Mouse (Mus musculus): ENCODE data around the gene Lss. TPM values are rescaled to one million over a fixed set of nuclear protein-coding genes. Genes with fewer than 3 reads are reported as not detected.
A peak's percentile ranks its signal among the peaks of the same experiment; 100 is the strongest.

Lss gene
- polyA plus RNA-seq, 1 experiment from 2014 or later: 49.1 TPM

DNA sequence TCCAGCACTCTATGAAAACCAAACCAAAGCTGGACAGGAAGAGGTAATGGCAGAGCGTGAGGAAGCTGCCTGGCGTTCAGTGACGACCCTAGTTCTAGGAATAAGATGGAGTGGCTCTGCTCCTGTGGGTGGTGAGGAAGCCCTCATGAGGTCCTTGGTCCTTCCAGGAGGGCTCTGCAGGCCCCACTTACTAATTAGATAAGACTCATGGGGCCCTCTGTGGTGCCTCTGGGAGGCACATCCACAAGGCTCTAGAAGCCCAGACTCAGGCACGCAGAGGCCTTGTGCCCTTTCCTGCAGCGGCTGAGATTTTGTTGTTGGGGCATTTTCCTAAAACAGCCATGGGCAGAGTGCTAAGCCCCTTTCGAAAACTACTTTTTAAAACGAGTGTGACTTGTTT is 25.5 kb upstream of the Lss start:
- ATAC-seq (ENCODE audit: insufficient read depth, low FRiP score): no peak
- H3K4me2 ChIP-seq (ENCODE audit: low read depth, low read length): no peak overlapping the region
- peaks cover 20% of the 10 kb centered on the region for H3K36me3 ChIP-seq (ENCODE audit: control insufficient read depth, insufficient read depth, low read length)
- H3K27me3 ChIP-seq (ENCODE audit: control insufficient read depth, insufficient read depth, low read length): no peaks in the 10 kb centered on the region
- H3K9me3 ChIP-seq (replicated peaks; ENCODE audit: control insufficient read depth, low read length): no peaks in the 10 kb centered on the region
- H3K27ac ChIP-seq (ENCODE audit: low read length): no peak overlapping the region
- no peak overlapping the region for H3K4me3 ChIP-seq (replicated peaks; ENCODE audit: low read length)
- no peaks in the 10 kb centered on the region for H3K4me1 ChIP-seq (ENCODE audit: control insufficient read depth, insufficient read depth, low read length)
- 88% methylated on average over 7 of the region's 7 CpGs for WGBS
- H3K9ac ChIP-seq (ENCODE audit: low read length): no peak overlapping the region

DNA sequence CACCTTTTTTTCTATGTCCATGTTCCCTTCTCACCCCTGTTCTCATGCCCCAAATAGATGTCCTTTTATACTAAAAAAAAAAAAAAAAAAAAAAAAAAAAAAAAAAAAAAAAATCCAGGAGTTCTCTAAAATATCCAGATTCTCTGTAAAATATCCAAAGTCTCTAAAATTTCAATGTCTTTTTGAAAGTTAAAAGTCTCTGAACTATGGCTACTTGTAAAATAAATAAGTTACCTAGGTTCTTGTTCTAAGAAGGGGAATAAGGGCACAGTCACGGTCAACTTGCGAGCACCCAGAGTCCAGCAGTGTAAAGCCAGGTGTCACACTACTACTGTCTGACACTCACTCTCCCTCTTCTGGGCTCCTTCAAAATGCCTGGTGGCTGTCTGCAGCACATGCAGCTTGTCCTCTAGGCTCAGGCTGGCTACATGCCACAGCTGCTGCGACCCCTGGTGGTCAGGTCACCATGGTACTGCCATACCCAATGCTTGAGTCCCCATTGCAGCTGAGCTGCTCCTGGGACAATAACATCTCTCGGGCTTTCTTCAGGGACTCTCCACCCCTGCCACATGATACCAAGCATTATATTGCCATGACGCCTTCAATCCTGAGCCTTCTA is 18.3 kb upstream of the Lss start:
- 42% methylated on average over 5 of the region's 5 CpGs for WGBS
- no peak overlapping the region for H3K4me3 ChIP-seq (replicated peaks; ENCODE audit: low read length)
- ATAC-seq (ENCODE audit: insufficient read depth, low FRiP score): peak; percentile 69
- no peaks in the 10 kb centered on the region for H3K27me3 ChIP-seq (ENCODE audit: control insufficient read depth, insufficient read depth, low read length)
- H3K27ac ChIP-seq (ENCODE audit: low read length): no peak overlapping the region
- peaks cover 11% of the 10 kb centered on the region; the same call in 1 of the 2 replicates for H3K36me3 ChIP-seq (ENCODE audit: control insufficient read depth, insufficient read depth, low read length)
- peaks cover 7% of the 10 kb centered on the region; the same call in 1 of the 2 replicates for H3K9me3 ChIP-seq (replicated peaks; ENCODE audit: control insufficient read depth, low read length)
- no peaks in the 10 kb centered on the region for H3K4me1 ChIP-seq (ENCODE audit: control insufficient read depth, insufficient read depth, low read length)
- H3K9ac ChIP-seq (ENCODE audit: low read length): no peak overlapping the region
- H3K4me2 ChIP-seq (ENCODE audit: low read depth, low read length): no peak overlapping the region

DNA sequence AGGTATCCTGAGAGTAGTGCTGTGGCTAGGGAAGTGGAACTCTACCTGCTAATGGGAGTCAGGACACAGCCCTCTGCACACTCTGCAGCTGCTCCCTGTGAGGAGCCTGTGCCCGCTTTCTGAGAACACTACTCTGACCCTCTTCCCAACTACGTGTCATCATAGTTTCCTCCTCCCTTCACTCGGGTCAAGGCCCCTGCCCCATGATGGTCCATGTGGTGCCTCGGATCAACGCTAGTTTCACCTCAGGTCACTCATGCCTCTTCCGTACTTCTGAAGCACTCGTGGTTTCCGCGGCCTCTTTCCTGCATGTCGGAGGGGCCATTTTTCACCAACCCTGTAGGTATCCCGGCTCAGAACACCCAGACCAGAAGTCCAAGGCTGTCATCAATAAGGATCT is 466 bp upstream of the Lss start:
- no peaks in the 10 kb centered on the region for H3K36me3 ChIP-seq (ENCODE audit: control insufficient read depth, insufficient read depth, low read length)
- ATAC-seq (ENCODE audit: insufficient read depth, low FRiP score): no peak
- peak overlapping the region; percentile 61 for H3K4me3 ChIP-seq (replicated peaks; ENCODE audit: low read length)
- H3K9ac ChIP-seq (ENCODE audit: low read length): peak overlapping the region; percentile 81
- WGBS: 0% methylated on average over 11 of the region's 11 CpGs
- H3K9me3 ChIP-seq (replicated peaks; ENCODE audit: control insufficient read depth, low read length): no peaks in the 10 kb centered on the region
- no peak overlapping the region for H3K27ac ChIP-seq (ENCODE audit: low read length)
- peak overlapping the region; percentile 66 for H3K4me2 ChIP-seq (ENCODE audit: low read depth, low read length)
- H3K27me3 ChIP-seq (ENCODE audit: control insufficient read depth, insufficient read depth, low read length): no peaks in the 10 kb centered on the region
- H3K4me1 ChIP-seq (ENCODE audit: control insufficient read depth, insufficient read depth, low read length): peaks cover 10% of the 10 kb centered on the region; the same call in 1 of the 2 replicates

DNA sequence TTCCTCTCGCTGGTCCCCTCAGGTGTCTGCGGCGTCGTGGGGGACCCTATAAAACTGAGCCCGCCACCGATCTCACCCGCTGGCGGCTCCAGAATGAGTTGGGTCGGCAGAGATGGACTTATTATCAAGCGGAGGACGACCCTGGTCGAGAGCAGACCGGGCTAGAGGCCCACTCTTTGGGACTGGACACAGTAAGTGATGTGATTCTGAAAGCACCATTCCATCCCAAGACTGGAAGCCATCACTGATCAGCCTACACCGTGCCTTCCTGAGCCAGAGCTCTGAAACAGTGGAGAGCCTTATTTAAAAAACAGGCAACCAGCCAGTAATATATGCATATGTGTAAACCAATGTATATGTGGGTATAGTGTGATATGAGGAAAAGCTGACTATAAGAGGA is 440 bp downstream of the Lss start:
- H3K27me3 ChIP-seq (ENCODE audit: control insufficient read depth, insufficient read depth, low read length): no peaks in the 10 kb centered on the region
- H3K36me3 ChIP-seq (ENCODE audit: control insufficient read depth, insufficient read depth, low read length): no peaks in the 10 kb centered on the region
- H3K9me3 ChIP-seq (replicated peaks; ENCODE audit: control insufficient read depth, low read length): no peaks in the 10 kb centered on the region
- peak overlapping the region; percentile 66 for H3K4me2 ChIP-seq (ENCODE audit: low read depth, low read length)
- peaks cover 10% of the 10 kb centered on the region; the same call in 1 of the 2 replicates for H3K4me1 ChIP-seq (ENCODE audit: control insufficient read depth, insufficient read depth, low read length)
- ATAC-seq (ENCODE audit: insufficient read depth, low FRiP score): no peak
- H3K9ac ChIP-seq (ENCODE audit: low read length): peak overlapping the region; percentile 81
- peak overlapping the region; percentile 61 for H3K4me3 ChIP-seq (replicated peaks; ENCODE audit: low read length)
- H3K27ac ChIP-seq (ENCODE audit: low read length): peak overlapping the region; percentile 79
- under 1% methylated on average over 14 of the region's 14 CpGs for WGBS

DNA sequence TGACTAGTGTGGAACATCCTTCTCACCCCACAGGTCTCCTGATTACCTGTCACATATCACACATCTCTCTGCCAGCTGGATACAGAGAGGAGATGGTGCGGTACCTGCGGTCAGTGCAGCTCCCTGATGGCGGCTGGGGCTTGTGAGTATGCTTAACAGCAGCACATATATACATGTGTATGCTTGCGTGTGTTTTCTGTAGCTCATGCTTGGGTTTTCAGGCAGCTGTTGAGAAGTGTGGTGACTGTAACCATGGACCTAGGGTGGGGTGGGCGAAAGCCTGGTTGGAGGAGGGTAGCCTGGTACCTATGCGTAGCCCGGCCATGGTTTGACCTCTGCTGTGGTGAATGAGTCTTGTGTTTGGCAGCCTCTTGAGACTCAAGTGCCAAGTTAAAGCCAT is 4.1 kb downstream of the Lss start:
- H3K4me1 ChIP-seq (ENCODE audit: control insufficient read depth, insufficient read depth, low read length): peaks cover 9% of the 10 kb centered on the region; the same call in 1 of the 2 replicates
- no peak overlapping the region for H3K27ac ChIP-seq (ENCODE audit: low read length)
- H3K36me3 ChIP-seq (ENCODE audit: control insufficient read depth, insufficient read depth, low read length): peaks cover 11% of the 10 kb centered on the region; the same call in 1 of the 2 replicates
- H3K4me3 ChIP-seq (replicated peaks; ENCODE audit: low read length): no peak overlapping the region
- no peak for ATAC-seq (ENCODE audit: insufficient read depth, low FRiP score)
- no peak overlapping the region for H3K4me2 ChIP-seq (ENCODE audit: low read depth, low read length)
- H3K27me3 ChIP-seq (ENCODE audit: control insufficient read depth, insufficient read depth, low read length): no peaks in the 10 kb centered on the region
- no peak overlapping the region for H3K9ac ChIP-seq (ENCODE audit: low read length)
- 93% methylated on average over 7 of the region's 7 CpGs for WGBS
- no peaks in the 10 kb centered on the region for H3K9me3 ChIP-seq (replicated peaks; ENCODE audit: control insufficient read depth, low read length)

DNA sequence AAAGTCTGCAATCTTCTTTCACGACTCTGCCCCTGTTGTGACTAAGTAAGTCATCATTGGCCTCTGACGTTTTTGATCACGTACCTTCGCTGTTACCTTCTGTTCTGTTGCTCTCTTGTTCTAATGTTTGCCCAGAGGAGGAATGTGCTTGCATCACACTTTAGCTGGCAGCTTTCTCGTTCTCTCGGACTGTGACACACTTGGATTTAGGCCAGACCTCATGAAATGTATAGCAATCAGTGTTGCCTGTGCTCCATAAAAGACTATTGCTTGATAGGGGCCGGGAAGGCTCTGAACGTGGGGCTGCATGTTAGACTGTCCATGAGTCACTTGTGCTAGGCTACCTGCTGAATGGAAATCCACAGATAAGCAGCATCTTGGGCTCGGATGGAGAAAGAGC is 6.2 kb downstream of the Lss start:
- peaks cover 18% of the 10 kb centered on the region for H3K36me3 ChIP-seq (ENCODE audit: control insufficient read depth, insufficient read depth, low read length)
- 73% methylated on average over 9 of the region's 9 CpGs for WGBS
- no peak overlapping the region for H3K4me3 ChIP-seq (replicated peaks; ENCODE audit: low read length)

DNA sequence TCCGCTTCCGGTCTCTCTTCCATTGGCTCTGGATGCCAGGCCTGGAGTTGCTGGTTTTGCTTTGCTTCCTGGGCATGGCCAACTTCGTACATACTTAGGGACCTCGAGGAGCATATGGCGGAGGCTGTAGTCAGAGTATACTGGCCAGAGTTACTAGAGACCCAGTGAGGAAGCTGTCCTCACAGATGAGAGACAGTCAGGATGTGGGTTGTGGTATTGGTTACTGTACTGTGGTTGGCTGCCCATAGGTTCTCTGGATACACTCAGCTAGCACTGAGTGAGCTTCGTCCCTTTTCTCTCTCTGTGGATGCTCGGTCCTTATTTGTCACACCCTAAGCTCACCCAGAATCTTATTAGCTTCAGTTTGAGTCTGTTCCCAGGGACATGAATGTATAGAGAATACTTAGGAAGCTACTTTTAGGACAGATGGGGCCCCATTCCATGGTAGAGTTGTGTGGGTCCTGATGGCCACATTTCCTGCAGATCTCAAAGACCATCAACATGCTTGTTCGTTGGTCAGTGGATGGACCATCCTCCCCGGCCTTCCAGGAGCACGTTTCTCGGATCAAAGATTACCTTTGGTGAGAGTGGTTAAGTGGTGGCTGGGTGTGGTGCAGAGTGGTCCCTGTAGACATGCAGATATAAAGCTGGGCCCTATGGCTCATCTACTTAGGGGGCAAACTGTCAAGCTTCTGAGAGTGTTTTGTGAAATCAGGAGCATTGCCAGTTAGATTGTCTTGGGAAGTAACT is 10.1 kb downstream of the Lss start:
- H3K36me3 ChIP-seq (ENCODE audit: control insufficient read depth, insufficient read depth, low read length): peaks cover 21% of the 10 kb centered on the region

More for the DNA sequence above, 6.2 kb downstream of the Lss start:
- H3K9me3 ChIP-seq (replicated peaks; ENCODE audit: control insufficient read depth, low read length): no peaks in the 10 kb centered on the region
- H3K4me2 ChIP-seq (ENCODE audit: low read depth, low read length): no peak overlapping the region
- H3K4me1 ChIP-seq (ENCODE audit: control insufficient read depth, insufficient read depth, low read length): 0 out of 2 replicates have a peak, but pooled peaks cover 1% of the 10 kb centered on the region
- no peaks in the 10 kb centered on the region for H3K27me3 ChIP-seq (ENCODE audit: control insufficient read depth, insufficient read depth, low read length)
- H3K27ac ChIP-seq (ENCODE audit: low read length): no peak overlapping the region
- ATAC-seq (ENCODE audit: insufficient read depth, low FRiP score): peak; percentile 41; the same call in 1 of the 2 replicates
- no peak overlapping the region for H3K9ac ChIP-seq (ENCODE audit: low read length)

DNA sequence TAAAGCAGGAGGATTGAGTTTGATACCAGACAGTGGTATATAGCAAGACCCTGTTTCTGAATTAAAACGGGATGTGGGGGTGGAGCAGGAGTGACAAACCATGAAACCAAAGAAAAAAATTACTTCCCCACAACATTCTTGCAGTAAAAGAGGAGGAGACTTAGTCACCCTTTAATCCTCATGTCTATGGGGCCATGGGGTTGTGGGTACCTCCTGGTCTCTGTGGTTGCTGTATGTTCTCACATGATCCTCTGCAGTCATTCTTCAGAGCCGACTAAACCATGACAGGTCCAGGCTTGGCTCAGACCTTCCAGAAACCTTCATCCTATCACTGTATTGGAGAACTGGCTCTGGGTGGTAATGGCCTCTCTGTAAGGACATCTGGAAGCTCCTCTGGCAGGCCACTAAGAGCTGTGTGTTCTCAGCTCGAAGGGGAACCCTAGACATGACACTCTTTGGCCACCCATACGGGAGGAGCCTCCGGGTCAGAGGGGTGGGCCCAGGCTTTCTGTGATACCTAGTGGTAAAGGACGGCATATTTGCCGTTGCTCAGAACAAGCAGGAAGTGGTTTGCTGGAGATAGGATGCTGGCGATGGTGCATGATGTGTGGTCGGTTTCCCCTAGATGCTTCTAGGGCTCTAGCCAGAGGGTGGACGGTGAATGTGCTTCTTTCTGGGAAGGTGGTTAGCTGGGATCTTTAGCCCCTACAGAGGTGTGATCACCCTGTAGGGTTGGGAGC is 11.4 kb downstream of the Lss start:
- no peaks in the 10 kb centered on the region for H3K9me3 ChIP-seq (replicated peaks; ENCODE audit: control insufficient read depth, low read length)
- no peak overlapping the region for H3K4me3 ChIP-seq (replicated peaks; ENCODE audit: low read length)
- no peaks in the 10 kb centered on the region for H3K4me1 ChIP-seq (ENCODE audit: control insufficient read depth, insufficient read depth, low read length)
- no peak overlapping the region for H3K4me2 ChIP-seq (ENCODE audit: low read depth, low read length)
- H3K27me3 ChIP-seq (ENCODE audit: control insufficient read depth, insufficient read depth, low read length): no peaks in the 10 kb centered on the region
- H3K27ac ChIP-seq (ENCODE audit: low read length): no peak overlapping the region
- peaks cover 25% of the 10 kb centered on the region for H3K36me3 ChIP-seq (ENCODE audit: control insufficient read depth, insufficient read depth, low read length)
- 82% methylated on average over 10 of the region's 10 CpGs for WGBS
- no peak overlapping the region for H3K9ac ChIP-seq (ENCODE audit: low read length)
- no peak for ATAC-seq (ENCODE audit: insufficient read depth, low FRiP score)

More for the DNA sequence above, 10.1 kb downstream of the Lss start:
- Histone ChIP-seq H3K9ac (ENCODE audit: low read length) (no peak overlapping the region), H3K4me1 (ENCODE audit: control insufficient read depth, insufficient read depth, low read length) (no peaks in the 10 kb centered on the region), H3K27me3 (ENCODE audit: control insufficient read depth, insufficient read depth, low read length) (no peaks in the 10 kb centered on the region), H3K4me2 (ENCODE audit: low read depth, low read length) (no peak overlapping the region), H3K4me3 (replicated peaks; ENCODE audit: low read length) (no peak overlapping the region), H3K27ac (ENCODE audit: low read length) (no peak overlapping the region), H3K9me3 (replicated peaks; ENCODE audit: control insufficient read depth, low read length) (no peaks in the 10 kb centered on the region)
- ATAC-seq (ENCODE audit: insufficient read depth, low FRiP score): no peak
- WGBS: 94% methylated on average over 11 of the region's 11 CpGs

DNA sequence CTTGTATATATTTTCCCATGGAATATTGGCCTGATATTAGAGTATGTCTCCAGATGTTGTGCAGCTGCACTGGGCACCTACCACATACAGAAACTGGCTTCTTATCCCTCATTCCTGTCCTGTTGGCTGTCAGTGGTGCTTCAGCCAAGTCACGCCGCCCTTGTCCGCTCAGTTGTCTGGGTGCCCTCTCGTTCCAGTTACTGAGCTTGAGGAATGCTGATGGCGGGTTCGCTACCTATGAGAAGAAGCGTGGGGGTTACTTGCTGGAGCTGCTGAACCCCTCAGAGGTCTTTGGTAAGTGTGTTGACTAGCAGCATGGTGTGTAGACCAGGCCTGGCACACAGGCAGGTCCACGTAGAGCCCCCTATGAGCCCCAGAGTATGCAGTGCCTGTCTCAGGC is 15.2 kb downstream of the Lss start:
- Histone ChIP-seq H3K9ac (ENCODE audit: low read length) (no peak overlapping the region), H3K27me3 (ENCODE audit: control insufficient read depth, insufficient read depth, low read length) (no peaks in the 10 kb centered on the region), H3K36me3 (ENCODE audit: control insufficient read depth, insufficient read depth, low read length) (peaks cover 16% of the 10 kb centered on the region; the same call in 1 of the 2 replicates), H3K4me2 (ENCODE audit: low read depth, low read length) (no peak overlapping the region), H3K4me3 (replicated peaks; ENCODE audit: low read length) (no peak overlapping the region), H3K27ac (ENCODE audit: low read length) (no peak overlapping the region), H3K4me1 (ENCODE audit: control insufficient read depth, insufficient read depth, low read length) (no peaks in the 10 kb centered on the region), H3K9me3 (replicated peaks; ENCODE audit: control insufficient read depth, low read length) (no peaks in the 10 kb centered on the region)
- ATAC-seq (ENCODE audit: insufficient read depth, low FRiP score): no peak
- WGBS: 93% methylated on average over 8 of the region's 8 CpGs
